Mouse (Mus musculus) gastrocnemius, adult 18-20 months (tissue): ENCODE results near the gene Stx5a. TPM values are rescaled to one million over a fixed set of nuclear protein-coding genes. Genes with fewer than 3 reads are reported as not detected.

Experiments used
- DNase-seq: peaks from one replicate; pipeline ENCODE4 v3.0.0; 2021; ENCODE audit warnings: low spot score
- microRNA-seq: library from miRNA; unstranded; fragments of <30 nt; microRNA quantifications from one replicate; pipeline ENCODE4 v1.2.0, GENCODE M21; 2021
- total RNA-seq, 2 experiments: library from RNA; stranded (reverse); gene quantifications; 2 replicates each; pipeline ENCODE4 v1.2.3; 2021

Stx5a gene
- total RNA-seq, 2 experiments from 2014 or later, result 16.0 to 16.6 TPM

DNA sequence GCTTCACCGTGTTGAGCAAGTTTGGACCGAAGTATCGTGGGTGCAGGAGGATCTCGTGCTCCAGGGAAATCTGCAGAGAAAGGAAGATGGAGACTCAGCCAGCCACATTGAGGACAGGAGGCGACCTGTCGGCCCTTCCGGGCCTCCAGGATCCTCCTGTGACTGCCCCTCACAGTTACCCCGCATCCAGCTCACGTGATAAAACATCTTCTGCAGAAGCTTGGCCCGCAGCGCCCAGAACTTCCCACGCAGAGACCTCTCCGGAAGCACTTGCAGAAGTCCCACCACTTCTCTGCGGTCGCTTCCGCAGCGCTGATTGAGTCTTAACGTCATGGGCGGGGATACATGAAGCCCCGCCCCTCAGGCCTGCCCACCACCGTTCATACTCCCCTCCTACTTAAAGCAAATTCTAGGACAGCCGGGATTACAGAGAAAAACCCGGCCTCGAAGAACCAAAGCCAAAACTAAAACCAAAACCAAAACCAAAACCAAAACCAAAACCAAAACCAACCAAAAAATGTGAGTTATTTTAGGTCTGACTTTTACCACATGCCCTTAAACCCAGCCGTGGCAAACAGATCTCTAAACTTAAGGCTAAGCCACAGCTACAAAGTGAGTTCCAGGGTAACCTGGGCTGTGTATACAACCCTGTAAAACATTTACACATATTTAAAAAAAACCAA lies 57.2 kb downstream of the Stx5a start, which contains the start of gene Polr2g:
Gene Polr2g (minus strand): TSS at position 314 of the 683 bp plus-strand sequence.
- DNase-seq, result peak; percentile 89

DNA sequence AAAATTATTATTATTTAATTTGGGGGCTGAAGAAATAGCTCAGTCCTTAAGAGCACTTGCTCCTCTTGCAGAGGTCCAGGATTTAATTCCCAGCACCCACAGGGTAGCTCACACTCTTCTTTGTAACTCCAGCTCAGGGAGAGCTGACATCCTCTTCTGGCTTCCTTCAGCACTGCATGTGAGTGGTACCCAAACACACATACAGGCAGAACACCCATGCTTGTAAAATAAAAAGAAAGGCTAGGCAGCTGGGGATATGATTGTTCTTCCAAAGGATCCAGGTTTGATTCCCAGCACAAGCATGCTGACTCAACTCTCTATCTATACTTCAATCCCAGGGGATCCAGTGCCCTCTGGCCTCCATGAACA lies 57.7 kb downstream of the Stx5a start:
- no peak for DNase-seq

DNA sequence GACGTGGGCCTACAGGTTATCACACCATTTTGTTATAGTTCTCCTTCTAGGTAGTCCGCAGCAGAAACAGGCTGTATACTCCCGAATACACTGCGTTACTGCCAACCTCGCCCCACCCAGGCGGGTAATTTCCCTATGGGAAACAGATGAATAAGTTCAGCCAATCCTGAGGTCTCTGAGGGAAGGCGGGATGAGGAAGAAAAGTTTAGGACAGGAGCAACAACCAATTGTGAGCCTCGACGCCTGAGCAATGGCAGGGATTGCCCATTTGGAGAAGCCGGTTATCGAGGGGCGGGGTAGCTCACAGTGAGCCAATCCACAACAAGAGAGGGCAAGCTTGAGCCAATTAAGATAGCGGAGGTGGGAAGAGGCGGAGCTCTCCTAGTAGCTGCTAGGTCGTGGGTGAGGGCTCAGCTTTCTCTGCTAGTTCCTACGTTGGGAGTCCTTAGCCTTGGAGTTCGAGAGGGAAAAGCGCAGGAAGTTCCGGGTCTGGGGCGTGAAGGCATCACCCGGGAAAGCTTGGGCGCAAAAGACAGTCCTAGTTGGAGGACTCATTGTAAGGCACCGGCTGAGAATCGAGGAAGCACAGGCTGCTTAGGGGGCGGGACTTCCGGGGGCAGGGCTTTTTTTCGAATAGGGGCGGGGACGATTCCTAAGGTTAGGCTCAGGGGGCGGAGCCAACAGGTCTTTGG lies 61.1 kb downstream of the Stx5a start, which contains the start of gene Zbtb3:
Gene Zbtb3 (plus strand): TSS at position 426 of the 692 bp plus-strand sequence.
- peak; percentile 96 for DNase-seq

DNA sequence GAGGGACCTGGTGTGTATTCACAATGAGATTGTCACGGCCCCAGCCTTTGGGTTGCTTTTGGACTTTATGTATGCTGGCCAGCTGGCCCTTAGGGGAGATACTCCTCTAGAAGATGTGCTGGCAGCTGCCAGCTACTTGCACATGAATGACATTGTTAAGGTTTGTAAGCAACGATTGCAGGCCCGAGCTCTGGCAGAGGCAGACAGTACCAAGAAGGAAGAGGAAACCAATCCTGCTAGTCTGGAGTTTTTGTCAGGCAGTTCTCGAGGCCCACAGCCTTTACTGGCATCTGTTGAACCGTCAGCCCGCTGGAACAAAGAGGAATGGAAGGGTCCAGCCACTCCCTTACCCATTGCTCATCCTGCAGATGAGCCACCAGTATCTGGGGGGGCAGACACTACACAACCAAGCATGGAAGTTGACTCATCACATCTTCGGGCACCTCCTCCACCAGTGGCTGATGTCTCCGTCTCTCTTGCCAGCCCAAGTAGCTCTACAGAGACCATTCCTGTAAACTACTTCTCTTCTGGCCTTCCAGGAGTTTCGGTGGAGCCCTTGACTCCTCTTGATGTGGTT lies 62.1 kb downstream of the Stx5a start:
- DNase-seq, result no peak

GRCm38 (mm10) chr19:8803879-8804660 lies 62.9 kb downstream of the Stx5a start:
- DNase-seq, result no peak

Small RNA genes lying within 50 kb of the gene (microRNA-seq; reads per million reads assigned to microRNA genes)
- not detected for gene Mir6992

Other genes with a start within 250 kb of the Stx5a start
- gene Slc22a8, start 150.2 kb upstream of the Stx5a start, total RNA-seq, result not detected
- gene Slc22a6, start 123.4 kb upstream of the Stx5a start, total RNA-seq, result not detected
- gene Chrm1, start 77.6 kb upstream of the Stx5a start, total RNA-seq, result not detected
- 10 to 100 TPM; 30.2 to 37.3 TPM for gene Slc3a2, start 18.0 kb upstream of the Stx5a start, total RNA-seq
- gene Wdr74, start 5.6 kb upstream of the Stx5a start, total RNA-seq, result 10 to 100 TPM; 16.4 to 16.9 TPM
- 1 to 10 TPM in 1 of 2 experiments, not detected in 1; 1.0 TPM for gene 1700092M07Rik, start 695 bp upstream of the Stx5a start, total RNA-seq
- 10 to 100 TPM; 27.5 to 31.3 TPM for gene Nxf1, start 15.7 kb downstream of the Stx5a start, total RNA-seq
- gene Tmem223, start 29.6 kb downstream of the Stx5a start, total RNA-seq, result 10 to 100 TPM; 91.0 to 99.3 TPM
- gene Tmem179b, start 33.1 kb downstream of the Stx5a start, total RNA-seq, result 1 to 10 TPM; 7.3 to 8.6 TPM
- gene Taf6l, start 45.0 kb downstream of the Stx5a start, total RNA-seq, result 1 to 10 TPM; 5.0 to 5.1 TPM
- 10 to 100 TPM; 37.7 to 38.3 TPM for gene Polr2g, start 57.2 kb downstream of the Stx5a start, total RNA-seq
- gene Zbtb3, start 61.1 kb downstream of the Stx5a start, total RNA-seq, result 1 to 10 TPM in 1 of 2 experiments, under 1 TPM in 1; 0.76 to 1.1 TPM
- gene Ttc9c, start 77.9 kb downstream of the Stx5a start, total RNA-seq, result 10 to 100 TPM; 11.1 to 13.6 TPM
- 10 to 100 TPM; 41.2 to 44.3 TPM for gene Hnrnpul2, start 78.6 kb downstream of the Stx5a start, total RNA-seq
- gene AC129217.1, start 88.4 kb downstream of the Stx5a start, total RNA-seq, result 1 to 10 TPM; 2.5 to 4.2 TPM
- 10 to 100 TPM; 16.4 to 16.6 TPM for gene Bscl2, start 96.1 kb downstream of the Stx5a start, total RNA-seq
- gene Gng3, start 97.8 kb downstream of the Stx5a start, total RNA-seq, result not detected
- 1 to 10 TPM; 5.6 to 8.8 TPM for gene Lrrn4cl, start 109.4 kb downstream of the Stx5a start, total RNA-seq
- 100 to 1,000 TPM; 204 to 206 TPM for gene Ubxn1, start 130.1 kb downstream of the Stx5a start, total RNA-seq
- 10 to 100 TPM; 57.2 to 63.9 TPM for gene Uqcc3, start 139.5 kb downstream of the Stx5a start, total RNA-seq
- 1 to 10 TPM; 2.9 to 5.3 TPM for gene Lbhd1, start 142.3 kb downstream of the Stx5a start, total RNA-seq
- not detected for gene Gm49403, start 142.5 kb downstream of the Stx5a start, total RNA-seq
- gene 1810009A15Rik, start 147.4 kb downstream of the Stx5a start, total RNA-seq, result 10 to 100 TPM; 14.5 to 15.4 TPM
- gene Gm49416, start 147.5 kb downstream of the Stx5a start, total RNA-seq, result 1 to 10 TPM; 1.2 to 2.3 TPM
- 1 to 10 TPM; 9.2 to 9.9 TPM for gene Ints5, start 151.6 kb downstream of the Stx5a start, total RNA-seq
- gene Ganab, start 156.7 kb downstream of the Stx5a start, total RNA-seq, result 10 to 100 TPM; 19.5 to 20.8 TPM
- 10 to 100 TPM; 32.1 to 37.9 TPM for gene B3gat3, start 179.0 kb downstream of the Stx5a start, total RNA-seq
- 1 to 10 TPM; 7.8 TPM for gene Rom1, start 187.9 kb downstream of the Stx5a start, total RNA-seq
- gene Eml3, start 188.1 kb downstream of the Stx5a start, total RNA-seq, result 1 to 10 TPM; 3.1 to 4.5 TPM
- gene Mta2, start 200.5 kb downstream of the Stx5a start, total RNA-seq, result 10 to 100 TPM; 21.6 to 24.2 TPM
- 1 to 10 TPM; 7.6 to 8.2 TPM for gene Tut1, start 212.4 kb downstream of the Stx5a start, total RNA-seq
- gene Eef1g, start 225.6 kb downstream of the Stx5a start, total RNA-seq, result 100 to 1,000 TPM; 452 to 469 TPM
- gene Ahnak, start 247.9 kb downstream of the Stx5a start, total RNA-seq, result 100 to 1,000 TPM; 199 to 202 TPM